Mouse (Mus musculus) c-Kit-negative CD71-positive TER-119-positive erythroid progenitor cells, embryonic 14.5 days (primary cell): Measurements from ENCODE around the gene Pskh1.

Source experiments
- DNase-seq: peaks from one replicate; pipeline ENCODE4 v3.0.0-alpha.2; 2013; ENCODE audit warnings: low read depth, low spot score

The Pskh1 gene

DNA sequence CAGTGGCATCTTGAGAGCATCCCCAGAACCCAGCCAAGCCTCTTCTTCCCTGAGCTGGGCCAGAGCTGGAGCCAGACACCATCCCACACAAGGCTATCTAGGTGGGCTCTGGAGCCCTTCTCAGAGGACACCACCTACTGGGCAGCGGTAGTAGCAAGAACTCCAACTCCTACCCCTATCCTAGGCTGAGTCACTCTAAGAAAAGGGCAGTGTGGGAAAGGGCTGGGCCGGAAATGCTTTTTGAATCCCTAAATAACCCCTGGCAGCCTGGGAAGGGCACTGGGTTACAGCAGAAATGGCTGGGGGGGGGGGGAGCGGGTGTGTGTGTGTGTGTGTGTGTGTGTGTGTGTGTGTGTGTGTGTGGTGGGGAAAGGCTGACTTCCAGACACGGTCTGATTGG, 57.6 kb downstream of the Pskh1 start:
- DNase-seq, result no peak

DNA sequence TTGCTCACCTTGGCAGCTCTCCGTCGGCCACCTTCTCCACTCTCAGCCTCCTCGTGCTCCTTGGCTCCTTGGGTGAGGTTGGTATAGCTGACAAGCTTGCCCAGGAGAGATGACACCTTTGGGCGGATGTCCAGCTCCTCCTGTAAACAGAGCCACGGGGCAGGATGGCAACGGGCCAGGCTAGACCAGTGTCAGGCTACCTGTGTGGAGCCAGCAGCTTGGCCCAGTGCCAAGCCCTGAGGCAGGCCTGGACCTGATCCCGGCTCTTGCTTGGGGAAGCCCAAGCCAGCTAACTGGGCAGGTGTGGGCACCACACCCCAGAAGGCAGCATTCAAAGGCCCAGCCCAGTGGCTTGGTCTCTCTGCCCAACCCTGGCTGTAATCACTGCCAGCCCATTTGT, 59.1 kb downstream of the Pskh1 start:
- DNase-seq, result no peak

GRCm38 (mm10) chr8:105961101-105961500, 60.9 kb downstream of the Pskh1 start:
- DNase-seq, result no peak

DNA sequence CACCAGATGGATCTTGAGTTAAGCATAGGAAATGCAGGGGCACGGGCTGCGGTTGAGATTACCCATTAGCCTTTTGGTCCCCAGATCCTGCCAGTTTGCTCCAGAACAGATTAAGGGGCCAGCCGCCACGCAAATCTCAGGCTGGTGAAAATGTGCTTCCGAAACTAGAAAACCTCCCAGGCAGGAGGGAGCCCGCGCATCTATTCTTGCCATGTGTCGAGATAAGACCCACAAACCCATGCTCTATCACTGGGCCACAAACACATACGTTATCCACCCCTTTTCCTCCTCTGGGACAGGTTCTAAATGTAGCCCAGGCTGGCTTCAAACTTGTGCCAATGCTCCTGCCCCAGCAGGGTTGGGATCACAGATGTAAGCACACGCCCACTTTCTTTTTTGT, 61.3 kb downstream of the Pskh1 start:
- DNase-seq, result no peak

DNA sequence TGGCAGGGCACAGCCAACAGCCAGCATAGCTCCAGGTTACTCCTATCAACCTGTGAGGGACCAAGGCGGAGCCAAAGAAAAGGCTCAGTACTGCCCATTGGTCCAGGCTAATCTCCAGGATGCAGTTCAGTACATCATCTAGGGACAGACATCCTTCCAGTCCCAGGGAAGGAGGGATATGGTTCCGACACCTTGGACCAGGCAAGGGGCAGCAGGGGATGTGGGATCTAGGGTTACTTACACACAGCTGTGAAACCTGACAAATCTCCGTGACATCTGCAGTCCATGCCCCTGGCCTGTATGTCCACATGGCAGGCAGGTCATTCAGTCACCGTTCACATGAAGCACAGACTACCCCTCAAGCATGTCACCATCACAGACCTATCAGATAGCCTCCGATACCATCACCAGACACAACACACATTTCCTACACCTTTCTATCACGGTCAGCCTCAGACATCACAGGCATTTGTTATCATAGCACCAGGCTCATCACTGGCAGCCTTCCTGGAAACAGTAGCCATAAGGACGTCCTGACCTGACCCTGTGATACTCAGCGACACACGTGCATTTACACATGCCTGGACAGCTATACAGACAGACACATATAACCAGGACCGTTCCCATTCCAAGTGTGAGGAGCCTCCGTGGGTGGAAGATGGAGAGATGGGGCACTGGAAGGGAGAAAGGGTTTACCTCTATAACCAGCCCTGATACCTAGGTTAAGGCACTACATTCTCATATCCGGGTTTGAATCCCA, 64.4 kb downstream of the Pskh1 start:
- DNase-seq, result no peak

DNA sequence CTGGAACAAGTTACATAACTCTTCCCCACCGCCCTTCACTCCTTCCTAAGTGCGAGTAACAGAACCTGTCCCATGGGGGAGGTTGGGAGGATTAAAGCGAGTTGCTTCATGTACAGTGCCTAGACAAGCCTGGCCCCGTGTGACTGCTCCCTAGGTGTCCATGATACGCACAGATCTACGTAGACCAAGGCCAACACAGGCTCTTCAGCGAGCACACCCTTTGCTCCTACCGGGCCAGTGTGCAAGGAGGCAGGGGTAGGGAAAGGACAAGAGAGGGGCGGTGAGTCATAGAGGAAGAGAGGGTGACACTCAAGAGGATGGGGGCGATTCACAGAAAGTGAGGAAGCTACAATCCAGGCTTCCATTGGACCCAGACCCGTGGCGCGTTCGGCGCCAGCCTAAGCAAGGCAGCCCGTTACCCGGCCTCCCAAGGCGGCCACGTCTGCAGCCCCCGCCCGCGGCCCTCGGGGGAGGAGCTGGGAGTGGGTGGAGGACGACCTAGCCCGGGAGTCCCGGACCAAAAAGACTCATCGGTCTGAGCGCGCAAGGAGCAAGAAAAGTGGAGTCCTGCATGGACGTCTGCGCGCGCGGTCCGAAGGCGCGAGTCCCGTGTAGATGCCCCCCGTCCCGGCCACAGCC, 65.1 kb downstream of the Pskh1 start:
- no peak for DNase-seq

DNA sequence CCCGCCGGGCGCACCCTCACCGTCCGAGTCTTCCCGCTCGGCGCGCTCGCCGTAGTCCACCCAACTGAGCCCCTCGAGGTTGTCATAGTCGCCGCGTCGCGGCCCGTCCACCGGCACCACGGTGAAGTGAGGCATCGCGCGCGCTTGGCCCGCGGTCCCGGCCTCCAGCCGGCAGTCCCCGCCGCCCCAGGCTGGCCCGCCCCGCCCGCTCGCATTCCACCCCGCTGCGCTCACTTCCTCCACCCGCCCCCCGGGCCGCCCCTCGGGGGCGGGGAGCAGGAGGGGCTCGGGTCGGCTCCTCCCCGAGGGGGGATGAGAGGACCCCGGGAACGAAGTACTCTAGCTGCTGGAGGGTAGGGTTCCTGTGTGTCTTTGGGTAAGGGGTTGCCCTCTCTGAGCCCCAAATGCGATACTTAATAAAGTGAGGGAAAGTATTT, 65.7 kb downstream of the Pskh1 start, which contains the start of gene Slc12a4:
Slc12a4 (minus strand) TSS at position 193 of the 437 bp plus-strand sequence.
- peak; percentile 26 for DNase-seq

DNA sequence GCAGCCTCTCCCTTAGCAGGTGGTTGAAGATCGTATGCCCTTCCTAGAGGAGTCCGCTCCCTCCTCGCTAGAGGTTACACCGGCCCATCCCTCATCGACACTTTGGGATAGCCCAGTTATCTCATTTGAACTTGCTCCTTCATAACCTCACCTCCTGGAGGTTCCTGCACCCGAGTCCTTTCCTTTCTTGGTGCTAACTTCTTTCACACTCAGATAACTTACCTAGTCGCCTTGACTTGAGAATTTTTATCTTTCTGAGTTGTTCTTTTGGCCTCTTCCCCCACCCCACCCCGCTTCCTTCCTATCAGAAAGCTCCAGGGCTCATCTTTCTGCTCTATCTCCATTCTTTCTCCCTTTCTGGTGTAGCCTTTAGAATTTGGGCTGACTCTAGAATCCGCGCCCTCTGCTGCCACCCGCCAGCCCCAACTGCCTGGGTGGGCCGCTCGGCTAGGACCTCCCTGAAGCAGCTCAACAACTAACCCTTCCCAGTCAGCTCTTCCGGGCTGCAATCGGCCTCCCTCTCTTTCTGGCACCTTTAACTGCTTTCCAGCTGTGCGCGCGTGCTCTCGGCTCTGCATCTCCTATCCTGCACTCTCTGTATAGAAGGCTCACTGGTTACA, 66.6 kb downstream of the Pskh1 start:
- peak; percentile 35 for DNase-seq

GRCm38 (mm10) chr8:105969367-105969766, 69.1 kb downstream of the Pskh1 start:
- no peak for DNase-seq

- DNase-seq, result no peak
These were observed 70.9 kb downstream of the Pskh1 start for GRCm38 (mm10) chr8:105971019-105971720.

- DNase-seq, result no peak
These were observed 75.1 kb downstream of the Pskh1 start for GRCm38 (mm10) chr8:105975363-105975762.

DNA sequence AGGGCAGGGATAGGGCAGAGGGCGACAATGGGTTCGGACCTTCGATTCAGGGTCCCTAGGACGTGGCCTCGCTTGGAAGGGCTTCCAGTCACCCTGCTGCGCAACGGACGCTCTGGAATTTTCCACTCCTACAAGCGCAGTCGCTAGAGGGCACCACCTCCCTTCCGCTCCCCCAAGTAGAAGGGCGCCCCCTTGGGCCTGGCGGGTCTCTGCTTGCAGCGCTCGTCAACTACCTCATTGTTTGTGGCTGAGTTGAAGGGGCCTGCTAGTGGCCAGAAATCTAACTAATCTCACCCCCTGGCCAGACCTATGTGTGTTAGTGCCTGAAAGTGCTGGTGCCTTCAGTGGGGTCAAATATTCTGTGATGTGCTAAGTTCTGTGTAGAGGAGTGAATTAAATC, 79.1 kb downstream of the Pskh1 start, which contains the start of gene Dpep3:
Dpep3 (minus strand) TSS at position 105 of the 400 bp plus-strand sequence.
- no peak for DNase-seq

DNA sequence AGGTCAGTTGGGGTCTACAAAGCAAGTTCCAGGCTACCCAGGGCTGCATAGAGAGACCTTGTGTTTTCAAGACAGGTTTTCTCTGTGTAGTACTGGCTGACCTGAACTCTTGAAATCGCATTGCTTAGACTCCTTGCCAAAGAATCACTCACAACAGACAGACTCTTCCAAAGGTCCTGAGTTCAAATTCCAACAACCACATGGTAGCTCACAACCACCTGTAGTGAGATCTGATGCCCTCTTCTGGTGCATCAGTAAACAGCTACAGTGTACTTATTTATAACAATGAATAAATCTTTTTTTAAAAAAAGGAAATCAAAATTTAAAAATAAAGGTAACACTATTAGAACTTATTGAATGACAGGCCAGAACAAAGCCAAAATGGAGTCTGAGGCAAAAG, 80.9 kb downstream of the Pskh1 start:
- no peak for DNase-seq
